Mouse (Mus musculus): ENCODE measurements around the gene Dera. TPM values are rescaled to one million over a fixed set of nuclear protein-coding genes. Genes with fewer than 3 reads are reported as not detected.
A peak's percentile ranks its signal among the peaks of the same experiment; 100 is the strongest.

The Dera gene
- total and polyA plus RNA-seq, 3 experiments, result 59.5 to 80.6 (median 78.0) TPM

DNA sequence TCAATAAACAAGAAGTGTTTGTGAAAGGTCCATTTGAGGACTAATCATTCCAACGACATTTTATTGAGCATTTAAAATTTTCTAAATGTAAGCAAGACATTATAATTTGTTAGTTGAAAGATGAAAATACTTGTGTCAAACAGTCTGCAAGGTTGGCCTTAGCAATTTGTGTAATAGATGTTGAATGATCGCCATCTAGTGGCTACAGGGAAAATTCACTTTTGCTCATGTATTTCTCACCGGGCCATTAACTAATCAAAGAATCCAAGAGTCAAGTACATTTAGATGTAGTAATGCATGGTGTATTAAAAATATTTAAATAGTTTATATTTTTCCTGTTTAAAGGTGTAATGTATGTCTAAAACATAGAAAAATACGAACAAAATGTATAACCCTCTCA lies 30.4 kb upstream of the Dera start:
- H3K9ac ChIP-seq (ENCODE audit: insufficient read depth, low read depth), result no peak overlapping the region
- no peaks in the 10 kb centered on the region for H3K4me1 ChIP-seq (ENCODE audit: control insufficient read depth in 1 of 2, insufficient read depth in 2 of 2)
- no peaks in the 10 kb centered on the region for H3K36me3 ChIP-seq (replicated peaks in 1 of 2; ENCODE audit: control insufficient read depth in 1 of 2, insufficient read depth in 1 of 2, low read length in 1 of 2)
- no peaks in the 10 kb centered on the region for H3K79me2 ChIP-seq (replicated peaks; ENCODE audit: control insufficient read depth, extremely low read depth, insufficient read depth, poor library complexity, severe bottlenecking)
- no peaks in the 10 kb centered on the region for H3K9me3 ChIP-seq (replicated peaks; ENCODE audit: low read length)
- TF ChIP-seq UBTF (IDR thresholded peaks at IDR 0.05; ENCODE audit: low read depth, low read length) (no peak), EP300 (IDR thresholded peaks at IDR 0.05; ENCODE audit: low read length) (no peak), USF1 (IDR thresholded peaks at IDR 0.05; ENCODE audit: low read depth, low read length) (no peak), HCFC1 (IDR thresholded peaks at IDR 0.05; ENCODE audit: low read depth, low read length) (no peak), NRF1 (IDR thresholded peaks at IDR 0.05; ENCODE audit: low read depth, low read length) (no peak), SIN3A (IDR thresholded peaks at IDR 0.05; ENCODE audit: low read length) (no peak), MYC (IDR thresholded peaks at IDR 0.05; ENCODE audit: low read depth, low read length) (no peak), MAX (IDR thresholded peaks at IDR 0.05; ENCODE audit: low read length) (no peak), SMC3 (IDR thresholded peaks at IDR 0.05; ENCODE audit: low read depth, low read length) (peak; percentile 82), MAFK (IDR thresholded peaks at IDR 0.05; ENCODE audit: insufficient replicate concordance, low read length) (no peak), MAZ (IDR thresholded peaks at IDR 0.05; ENCODE audit: low read depth, low read length) (no peak), ZKSCAN1 (IDR thresholded peaks at IDR 0.05; ENCODE audit: borderline replicate concordance, low read depth, low read length) (no peak), GABPA (IDR thresholded peaks at IDR 0.05; ENCODE audit: insufficient replicate concordance, low read depth, low read length) (no peak), NELFE (IDR thresholded peaks at IDR 0.05; ENCODE audit: low read depth, low read length) (no peak), KAT2A (IDR thresholded peaks at IDR 0.05; ENCODE audit: insufficient replicate concordance, low read length) (no peak), IRF4 (IDR thresholded peaks at IDR 0.05; ENCODE audit: low read depth, low read length) (no peak), RCOR1 (conservative IDR thresholded peaks at IDR 0.05; ENCODE audit: low read depth, low read length) (no peak), RAD21 (IDR thresholded peaks at IDR 0.05; ENCODE audit: low read depth, low read length) (no peak; the same call in none of the 2 replicates), TBP (conservative IDR thresholded peaks at IDR 0.05; ENCODE audit: low read depth, low read length) (no peak), ZC3H11A (IDR thresholded peaks at IDR 0.05; ENCODE audit: low read depth, low read length) (peak; percentile 65), CTCF (conservative IDR thresholded peaks at IDR 0.05 in 1 of 2, IDR thresholded peaks at IDR 0.05 in 1 of 2; ENCODE audit: low read depth in 2 of 2, low read length in 2 of 2) (peak; percentile 27 to 90; a peak in 2 of 4 replicates), PAX5 (IDR thresholded peaks at IDR 0.05; ENCODE audit: low read length) (no peak)
- dilution Hi-C loops (cut with MboI; ENCODE audit: extremely low pct_ligation_motif_present, extremely low pct_unique_long_range_greater_than_20kb, low sequenced_read_pairs), result no loop called here
- no peak overlapping the region for H3K4me2 ChIP-seq (ENCODE audit: insufficient read depth, low read depth, poor library complexity, severe bottlenecking)
- no peak overlapping the region for H3K27ac ChIP-seq (ENCODE audit: insufficient read depth, low read depth)
- no peaks in the 10 kb centered on the region for H3K27me3 ChIP-seq (replicated peaks)
- no peak overlapping the region for H3K4me3 ChIP-seq (replicated peaks in 1 of 3; ENCODE audit: low read depth in 2 of 3, low read length in 2 of 3, poor library complexity in 1 of 3)
- in situ Hi-C loops (cut with MboI; ENCODE audit: low pct_ligation_motif_present, low pct_unique_long_range_greater_than_20kb, low sequenced_read_pairs), result loop anchor here (10.0 kb wide), 1 partner anchor 279 kb away; no protein-coding TSS in a partner anchor
- peak; percentile 60 for DNase-seq (ENCODE audit: extremely low read depth)

DNA sequence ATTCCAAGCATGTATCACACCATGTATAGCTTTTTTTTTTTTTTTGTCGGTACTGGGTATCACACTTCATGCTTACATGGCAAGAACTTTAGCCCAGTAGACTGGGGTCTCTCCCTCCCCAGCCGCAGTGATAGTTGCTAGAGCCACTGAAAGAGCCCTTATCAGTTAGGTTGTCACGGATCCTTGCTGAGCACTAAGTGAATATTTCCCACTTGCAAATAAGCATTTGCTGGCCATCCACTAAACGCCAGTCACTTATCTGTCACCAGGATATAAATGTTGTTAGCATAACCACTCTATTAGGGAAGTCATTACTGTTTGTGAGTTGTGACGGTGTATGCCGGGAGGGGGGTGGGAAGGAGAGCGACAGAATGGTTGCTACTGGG lies 19.9 kb upstream of the Dera start:
- Histone ChIP-seq H3K4me3 (replicated peaks in 1 of 3; ENCODE audit: low read depth in 2 of 3, low read length in 2 of 3, poor library complexity in 1 of 3) (peak overlapping the region; percentile 45 to 98 (median 59)), H3K27ac (ENCODE audit: insufficient read depth, low read depth) (no peak overlapping the region)
- dilution Hi-C loops (cut with MboI; ENCODE audit: extremely low pct_ligation_motif_present, extremely low pct_unique_long_range_greater_than_20kb, low sequenced_read_pairs), result no loop called here

More for the DNA sequence above, 19.9 kb upstream of the Dera start:
- peak overlapping the region; percentile 50 for H3K4me2 ChIP-seq (ENCODE audit: insufficient read depth, low read depth, poor library complexity, severe bottlenecking)
- peaks cover 39% of the 10 kb centered on the region for H3K79me2 ChIP-seq (replicated peaks; ENCODE audit: control insufficient read depth, extremely low read depth, insufficient read depth, poor library complexity, severe bottlenecking)
- no peak for DNase-seq (ENCODE audit: extremely low read depth)
- H3K9me3 ChIP-seq (replicated peaks; ENCODE audit: low read length), result no peaks in the 10 kb centered on the region
- in situ Hi-C loops (cut with MboI; ENCODE audit: low pct_ligation_motif_present, low pct_unique_long_range_greater_than_20kb, low sequenced_read_pairs), result loop anchor here (25.0 kb wide), 1 partner anchor 547 kb away; no protein-coding TSS in a partner anchor
- H3K27me3 ChIP-seq (replicated peaks), result peaks cover 3% of the 10 kb centered on the region
- peak overlapping the region; percentile 46; the same call in 1 of the 2 replicates for H3K9ac ChIP-seq (ENCODE audit: insufficient read depth, low read depth)
- peaks cover 5 to 19% of the 10 kb centered on the region in 2 experiments; a peak in 3 of 4 replicates for H3K4me1 ChIP-seq (ENCODE audit: control insufficient read depth in 1 of 2, insufficient read depth in 2 of 2)
- TF ChIP-seq E2F4 (IDR thresholded peaks at IDR 0.05; ENCODE audit: insufficient replicate concordance, low read depth, low read length), result no peak
- no peak for TF ChIP-seq TCF12 (IDR thresholded peaks at IDR 0.05; ENCODE audit: low read depth, low read length)
- TF ChIP-seq RCOR1 (conservative IDR thresholded peaks at IDR 0.05; ENCODE audit: low read depth, low read length), result no peak
- TF ChIP-seq GABPA (IDR thresholded peaks at IDR 0.05; ENCODE audit: insufficient replicate concordance, low read depth, low read length), result no peak
- TF ChIP-seq MYC (IDR thresholded peaks at IDR 0.05; ENCODE audit: low read depth, low read length), result no peak
- TF ChIP-seq JUN (IDR thresholded peaks at IDR 0.05; ENCODE audit: insufficient read depth, low read depth, low read length), result no peak
- TF ChIP-seq MAFK (IDR thresholded peaks at IDR 0.05; ENCODE audit: insufficient replicate concordance, low read length), result no peak
- TF ChIP-seq EP300 (IDR thresholded peaks at IDR 0.05; ENCODE audit: low read length), result no peak
- no peak for TF ChIP-seq USF2 (conservative IDR thresholded peaks at IDR 0.05; ENCODE audit: low read depth, low read length)
- TF ChIP-seq PAX5 (IDR thresholded peaks at IDR 0.05; ENCODE audit: low read length), result no peak
- peaks cover 10 to 28% of the 10 kb centered on the region in 2 experiments for H3K36me3 ChIP-seq (replicated peaks in 1 of 2; ENCODE audit: control insufficient read depth in 1 of 2, insufficient read depth in 1 of 2, low read length in 1 of 2)
